ENCODE assay signal across 19 mouse cellular contexts in genomic region chr1:133504116-133504515, GRCm38 (mm10).
"Had no signal": no experiment of that assay in that cellular context is flagged by ENCODE, and none has a peak within 500 bp of the region (broad histone marks: within the 10 kb centered on the region; RNA-seq: fewer than 3 reads in every experiment).

No protein-coding gene starts in this region.

- H3K36me3 ChIP-seq: lung, embryonic 15.5 days; midbrain, embryonic 13.5 days; midbrain, embryonic 15.5 days; neural tube, embryonic 12.5 days had no signal

- ATAC-seq: liver, postnatal 0 days; lung, postnatal 0 days; midbrain, embryonic 13.5 days; midbrain, embryonic 15.5 days had no signal

- H3K27ac ChIP-seq: lung, embryonic 15.5 days; macrophage; midbrain, embryonic 13.5 days; midbrain, embryonic 15.5 days; neural tube, embryonic 12.5 days had no signal

- H3K27me3 ChIP-seq: lung, embryonic 15.5 days; midbrain, embryonic 13.5 days; midbrain, embryonic 15.5 days; neural tube, embryonic 12.5 days had no signal

- DNase-seq: liver, postnatal 0 days; lung, adult 2 months; lung, postnatal 14 days; lung, postnatal 36 days; retina, postnatal 1 day; right cerebral cortex, adult 18-20 months; right cerebral cortex, postnatal 25 days; right cerebral cortex, postnatal 4 days; spleen, adult 18-20 months; thymus, adult 18-20 months; thymus, postnatal 14 days; thymus, postnatal 36 days had no signal

- H3K9ac ChIP-seq: liver, postnatal 0 days; lung, embryonic 15.5 days; midbrain, embryonic 13.5 days; midbrain, embryonic 15.5 days; neural tube, embryonic 12.5 days had no signal

- H3K4me3 ChIP-seq: lung, embryonic 15.5 days; megakaryocyte, embryonic 14.5 days; midbrain, embryonic 13.5 days; midbrain, embryonic 15.5 days; neural tube, embryonic 12.5 days had no signal

- H3K4me1 ChIP-seq: lung, embryonic 15.5 days; megakaryocyte, embryonic 14.5 days had no signal

- H3K9me3 ChIP-seq: lung, embryonic 15.5 days; midbrain, embryonic 13.5 days; midbrain, embryonic 15.5 days; neural tube, embryonic 12.5 days had no signal
